Mouse (Mus musculus): ENCODE measurements around the gene Casp14. TPM values are rescaled to one million over a fixed set of nuclear protein-coding genes. Genes with fewer than 3 reads are reported as not detected.
"Not testable (repeated sequence)": the region's sequence is repeated elsewhere in the genome, so short reads cannot be mapped to it uniquely, and the experiment has no call there.

Casp14 gene
- polyA plus RNA-seq, 1 experiment, result not detected

DNA sequence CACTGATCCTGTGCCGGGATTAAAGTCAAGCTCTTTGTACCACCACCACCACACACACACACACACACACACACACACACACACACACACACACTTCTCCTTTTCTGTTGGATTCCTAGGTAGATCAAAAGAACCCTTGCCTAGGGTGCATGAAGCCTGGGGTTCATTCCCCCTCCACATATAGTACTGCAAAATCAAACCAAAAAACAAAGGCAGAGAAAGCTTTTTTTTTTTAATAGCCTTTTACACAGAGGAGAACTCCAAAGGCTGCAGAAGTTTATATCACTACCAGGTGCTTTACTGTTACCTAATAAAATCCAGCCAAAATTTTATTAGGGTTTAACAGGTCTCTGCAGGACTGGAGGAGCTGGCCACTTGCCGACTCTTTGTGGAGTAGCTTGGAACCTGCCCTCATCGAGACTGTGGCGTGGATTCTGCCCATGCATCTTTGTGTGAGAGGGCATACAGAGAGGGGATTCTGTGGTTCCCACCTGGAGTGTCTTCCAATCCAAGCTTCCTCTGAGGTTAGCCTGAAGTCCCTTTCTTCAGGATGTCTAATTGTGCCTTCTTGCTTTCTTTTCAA is 31.0 kb downstream of the Casp14 start:
- DNase-seq (ENCODE audit: extremely low spot score in 1 of 2, low spot score in 1 of 2), result no peak

DNA sequence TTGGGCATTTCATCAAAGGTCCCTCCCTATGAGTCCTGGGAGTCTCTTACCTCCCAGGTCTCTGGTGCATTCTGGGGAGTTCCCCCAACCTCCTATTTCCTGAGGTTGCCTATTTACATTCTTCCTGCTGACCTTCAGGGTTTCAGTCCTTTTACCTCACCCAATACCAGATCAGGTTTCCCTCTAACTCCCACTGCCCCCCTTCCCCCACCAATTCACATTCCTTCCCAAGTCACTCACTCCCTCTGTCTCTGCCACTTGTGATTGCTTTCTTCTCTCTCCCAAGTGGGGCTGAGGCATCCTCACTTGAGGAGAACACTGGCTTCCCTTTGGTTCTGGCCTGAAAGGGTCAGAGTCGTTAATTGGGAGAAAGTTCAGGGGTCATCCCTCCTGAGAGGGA is 48.0 kb downstream of the Casp14 start:
- not testable (repeated sequence) for DNase-seq (ENCODE audit: extremely low spot score in 1 of 2, low spot score in 1 of 2)

- not testable (repeated sequence) for DNase-seq (ENCODE audit: extremely low spot score in 1 of 2, low spot score in 1 of 2)
These were observed 51.4 kb downstream of the Casp14 start for GRCm38 (mm10) chr10:78666696-78667095.

- no peak for DNase-seq (ENCODE audit: extremely low spot score in 1 of 2, low spot score in 1 of 2)
These were observed 53.5 kb downstream of the Casp14 start for GRCm38 (mm10) chr10:78664546-78664945.

Other genes starting within 250 kb of the Casp14 start
- gene Olfr1358, start 200.9 kb downstream of the Casp14 start, polyA plus RNA-seq (2012; rRNA removed), result not detected in 2 replicates
- gene Ilvbl, start 143.9 kb downstream of the Casp14 start, polyA plus RNA-seq (2012; rRNA removed), result 41.4 and 44.3 TPM in 2 replicates
- gene Syde1, start 126.3 kb downstream of the Casp14 start, polyA plus RNA-seq (2012; rRNA removed), result 7.3 and 8.2 TPM in 2 replicates
- 0.08 and 0.11 TPM in 2 replicates for gene Olfr1357, start 100.2 kb downstream of the Casp14 start, polyA plus RNA-seq (2012; rRNA removed)
- gene Ccdc105, start 34.8 kb upstream of the Casp14 start, polyA plus RNA-seq (2012; rRNA removed), result 0.15 and 0.18 TPM in 2 replicates
- gene Slc1a6, start 62.2 kb upstream of the Casp14 start, polyA plus RNA-seq (2012; rRNA removed), result 8.9 and 10.4 TPM in 2 replicates
- gene Olfr1356, start 133.9 kb upstream of the Casp14 start, polyA plus RNA-seq (2012; rRNA removed), result not detected in 2 replicates
- not detected in 2 replicates for gene Olfr1355, start 157.2 kb upstream of the Casp14 start, polyA plus RNA-seq (2012; rRNA removed)
- gene Olfr1354, start 194.9 kb upstream of the Casp14 start, polyA plus RNA-seq (2012; rRNA removed), result 0.02 TPM in 1 of 2 replicates, not detected in the other
- not detected in 2 replicates for gene Olfr8, start 232.3 kb upstream of the Casp14 start, polyA plus RNA-seq (2012; rRNA removed)
- 0.06 TPM in 1 of 2 replicates, not detected in the other for gene Olfr1353, start 245.0 kb upstream of the Casp14 start, polyA plus RNA-seq (2012; rRNA removed)